Mouse (Mus musculus) layer of hippocampus, postnatal 10 days (tissue): ENCODE measurements around the gene Ddr1. TPM values are rescaled to one million over a fixed set of nuclear protein-coding genes. Genes with fewer than 3 reads are reported as not detected.

ENCODE experiments used
- DNase-seq, 2 experiments: peaks; one replicate each; pipeline ENCODE4 v3.0.0; 2021; ENCODE audit warnings: low spot score in 2 of 2
- total RNA-seq, 2 experiments: library from RNA; stranded (reverse); gene quantifications; 2 replicates each; pipeline ENCODE4 v1.2.3; 2021

Ddr1 gene
- total RNA-seq, 2 experiments from 2014 or later, result 49.8 to 50.5 TPM

GRCm38 (mm10) chr17:35696691-35697090 is 7.7 kb downstream of the Ddr1 start:
- DNase-seq, result no peak

DNA sequence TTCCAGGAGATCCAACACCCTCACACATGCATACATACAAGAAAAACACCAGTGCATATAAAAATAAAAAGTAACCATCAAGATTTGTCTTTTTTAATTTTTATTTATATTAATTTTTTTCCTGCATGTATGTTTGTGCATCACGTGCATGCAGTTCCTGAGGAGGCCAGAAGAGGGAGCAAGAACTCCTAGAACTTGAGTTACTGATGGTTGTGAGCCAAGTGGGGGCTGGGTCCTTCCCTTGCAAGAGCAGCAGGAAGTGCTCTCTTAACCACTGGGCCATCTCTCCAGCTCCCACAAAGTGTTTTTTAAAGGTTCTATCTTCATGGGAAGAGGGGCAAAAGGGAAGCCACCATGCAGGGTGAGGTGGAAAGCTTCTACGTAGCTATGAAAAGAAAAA is 9.1 kb downstream of the Ddr1 start:
- peak; percentile 62 to 69 for DNase-seq

DNA sequence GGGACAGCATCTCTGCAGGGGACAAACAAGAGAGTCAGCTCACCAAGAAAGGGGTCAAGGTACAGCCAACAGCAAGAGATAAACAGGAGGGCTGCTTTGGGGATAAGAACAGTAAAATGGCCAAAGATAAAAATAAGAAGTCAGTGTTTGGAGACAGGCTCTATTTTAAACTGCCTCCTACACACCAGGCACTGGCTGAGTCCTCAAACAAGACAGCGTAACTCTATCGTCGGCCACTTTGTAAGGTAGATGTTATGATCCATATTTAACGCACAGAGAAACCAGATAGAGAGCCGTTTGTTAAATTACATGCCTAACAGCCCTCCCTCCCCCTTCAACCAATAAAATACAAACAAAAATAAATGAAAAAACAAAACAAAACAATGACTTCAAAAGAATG is 10.5 kb downstream of the Ddr1 start:
- no peak for DNase-seq

- DNase-seq, result no peak
These were observed 12.1 kb downstream of the Ddr1 start for GRCm38 (mm10) chr17:35692368-35692767.

DNA sequence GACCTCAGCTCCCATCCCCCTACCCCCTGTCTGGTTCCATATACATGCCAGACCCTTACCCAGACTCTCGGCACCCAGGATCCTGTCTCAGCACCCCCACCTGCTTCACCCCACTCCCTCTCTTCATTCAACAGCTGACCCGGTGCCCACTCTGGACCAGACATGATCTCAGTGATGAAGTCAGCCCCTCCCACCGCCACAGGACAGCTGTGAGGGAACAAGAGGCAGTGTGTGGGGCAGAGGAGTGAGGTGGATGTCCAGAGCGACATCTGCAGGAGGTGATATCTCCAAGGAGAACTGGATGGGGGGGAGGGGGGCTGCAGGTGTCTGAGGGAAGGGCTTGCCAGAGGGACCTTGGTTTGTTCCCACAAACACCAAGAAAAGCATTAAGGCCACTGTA is 12.6 kb downstream of the Ddr1 start:
- DNase-seq, result no peak

GRCm38 (mm10) chr17:35689936-35690645 is 14.3 kb downstream of the Ddr1 start:
- DNase-seq, result no peak

- DNase-seq, result no peak
These were observed 15.9 kb downstream of the Ddr1 start for GRCm38 (mm10) chr17:35688347-35689175.

GRCm38 (mm10) chr17:35685061-35685460 is 19.4 kb downstream of the Ddr1 start:
- DNase-seq, result no peak

DNA sequence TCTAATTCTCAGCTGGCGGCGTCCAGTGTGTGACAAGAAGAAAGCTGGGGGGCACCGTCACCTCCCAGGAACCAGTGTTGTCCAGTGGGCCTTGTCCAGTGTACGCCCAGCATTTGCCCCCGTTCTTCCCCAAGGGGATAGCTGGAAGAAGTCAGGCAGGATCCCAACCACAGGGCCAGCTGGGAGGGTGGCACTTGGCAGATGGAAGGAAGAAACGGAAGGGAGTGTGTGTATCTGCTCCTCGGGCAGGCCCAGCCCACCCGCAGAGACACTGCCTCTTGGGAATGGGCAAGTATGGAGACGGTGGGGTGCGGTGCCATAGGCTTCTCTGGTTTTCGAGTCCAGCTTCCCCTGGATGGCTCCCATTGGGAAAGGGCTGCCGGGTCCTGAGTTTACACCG is 22.4 kb downstream of the Ddr1 start:
- DNase-seq, result no peak

- no peak for DNase-seq
These were observed 23.8 kb downstream of the Ddr1 start for GRCm38 (mm10) chr17:35680591-35680990.

DNA sequence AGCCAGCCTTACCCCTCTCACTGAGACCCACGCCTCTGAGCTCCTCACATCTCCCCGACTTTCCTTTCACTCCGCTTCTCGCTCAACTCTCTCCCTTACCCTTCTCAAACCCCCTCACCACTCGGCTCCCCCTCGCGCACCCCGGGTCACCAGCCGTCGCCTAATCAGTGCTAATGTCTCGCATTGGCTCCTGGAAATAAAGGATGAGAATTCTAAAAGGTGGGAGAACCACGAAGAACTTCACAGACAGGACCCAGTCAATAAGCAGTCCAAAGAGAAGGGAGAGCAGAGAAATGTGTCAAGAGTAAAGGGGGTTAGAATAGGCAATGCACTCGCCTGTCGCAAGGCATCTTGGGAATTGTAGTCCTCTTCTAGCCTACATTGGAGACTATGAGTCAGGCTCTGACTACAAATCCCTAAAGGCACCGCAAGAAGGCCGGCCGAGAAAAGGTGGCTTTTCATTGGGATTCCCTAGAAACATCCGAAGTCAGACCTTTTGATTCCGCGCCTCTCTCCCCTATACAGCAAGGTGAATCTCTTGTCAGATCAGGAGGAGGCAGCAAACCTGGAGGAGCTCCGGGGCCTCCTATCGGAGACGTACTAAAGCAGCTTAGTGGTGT is 30.9 kb downstream of the Ddr1 start, which contains the start of gene Gtf2h4:
Gtf2h4 (minus strand) TSS at position 324 of the 620 bp plus-strand sequence.
- peak; percentile 83 to 88 for DNase-seq

GRCm38 (mm10) chr17:35672527-35672926 is 31.9 kb downstream of the Ddr1 start:
- DNase-seq, result no peak

DNA sequence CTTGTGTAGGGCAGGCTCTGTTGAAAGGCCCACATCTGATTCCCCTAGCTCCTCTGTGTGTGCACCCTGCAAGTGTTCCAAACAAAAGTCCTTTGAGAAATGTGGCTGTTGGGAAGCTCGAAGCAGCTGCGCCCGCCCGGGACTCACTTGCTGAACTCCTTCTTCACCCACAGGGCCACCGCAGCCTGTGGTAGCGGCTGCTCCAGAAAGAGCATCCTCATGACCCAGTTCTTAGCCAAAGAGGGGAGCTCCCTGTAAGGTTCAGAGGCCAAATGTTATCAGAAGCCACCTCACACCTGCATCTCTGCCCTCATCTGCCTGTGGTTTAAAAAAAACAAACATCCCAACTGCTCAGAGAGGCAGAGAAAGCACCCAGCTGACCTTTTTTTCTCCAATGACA is 32.6 kb downstream of the Ddr1 start:
- DNase-seq, result no peak

GRCm38 (mm10) chr17:35669731-35670130 is 34.7 kb downstream of the Ddr1 start:
- DNase-seq, result no peak

GRCm38 (mm10) chr17:35667334-35668065 is 36.9 kb downstream of the Ddr1 start, which contains the start of gene Vars2:
Gene Vars2 (minus strand): TSS chr17:35667592.
- peak; percentile 96 to 98 for DNase-seq

DNA sequence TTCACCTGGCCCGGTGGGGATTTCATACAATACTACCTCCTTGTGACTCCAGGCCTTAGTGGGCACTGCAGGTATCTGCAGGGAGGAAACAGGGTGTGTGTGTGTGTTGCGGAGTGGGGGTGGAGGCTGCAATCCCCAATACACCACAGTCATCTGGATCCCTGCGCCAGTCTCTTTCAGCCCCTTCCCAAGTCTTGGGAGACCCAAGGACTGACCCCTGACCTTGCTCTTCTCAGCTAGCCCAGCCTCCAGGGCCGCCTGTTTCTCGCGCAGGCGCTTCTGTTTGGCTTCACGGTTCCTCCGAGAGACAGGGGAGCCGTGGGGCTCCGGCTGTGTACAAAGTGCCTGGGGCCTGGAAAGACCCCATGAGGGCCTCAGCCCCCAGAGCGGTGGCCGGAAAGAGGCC is 37.6 kb downstream of the Ddr1 start:
- no peak for DNase-seq

DNA sequence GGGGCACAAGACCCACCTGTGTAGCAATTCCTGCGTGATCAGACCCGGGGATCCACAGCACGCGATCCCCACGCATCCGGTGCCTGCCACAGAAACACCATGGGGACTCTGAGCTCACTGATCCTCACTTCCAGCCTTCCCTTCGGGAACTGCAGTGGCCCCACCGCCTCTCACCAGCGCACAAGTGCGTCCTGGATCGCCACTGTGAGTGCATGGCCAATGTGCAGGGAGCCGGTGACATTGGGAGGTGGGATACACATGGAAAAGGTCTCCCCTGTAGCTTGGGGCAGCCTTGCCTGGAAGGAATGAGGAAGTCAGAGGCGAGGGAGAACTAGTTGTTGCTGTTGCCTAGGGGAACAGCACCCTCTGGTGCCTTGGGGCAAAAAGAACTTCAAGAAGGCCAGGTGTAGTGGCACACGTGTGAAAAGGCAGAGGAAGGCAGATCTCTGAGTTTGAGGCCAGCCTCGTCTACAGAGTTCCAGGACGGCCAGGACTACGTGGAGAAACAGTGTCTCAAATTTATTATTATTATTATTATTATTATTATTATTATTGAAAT is 38.4 kb downstream of the Ddr1 start:
- DNase-seq, result peak in 1 of 2 experiments; percentile 43

DNA sequence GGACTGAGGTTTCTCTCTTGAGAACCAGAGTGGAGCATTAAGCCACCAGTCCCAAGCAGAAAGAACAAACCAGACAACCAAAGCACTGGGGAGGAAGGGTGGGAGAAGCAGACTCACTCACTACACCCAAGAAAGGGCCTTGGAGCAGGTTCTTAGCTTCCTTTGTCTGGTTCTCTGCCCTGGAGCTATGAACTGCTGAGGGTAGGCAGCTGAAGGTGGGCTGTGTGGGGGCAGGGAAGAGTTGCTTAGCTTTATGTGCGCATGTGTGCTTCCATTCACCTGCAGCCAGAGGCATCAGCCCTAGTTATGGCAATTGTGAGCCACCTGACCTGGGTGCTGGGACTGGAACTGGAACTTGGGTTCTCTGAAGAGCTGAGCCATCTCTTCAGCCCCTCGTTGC is 51.3 kb downstream of the Ddr1 start:
- DNase-seq, result no peak

DNA sequence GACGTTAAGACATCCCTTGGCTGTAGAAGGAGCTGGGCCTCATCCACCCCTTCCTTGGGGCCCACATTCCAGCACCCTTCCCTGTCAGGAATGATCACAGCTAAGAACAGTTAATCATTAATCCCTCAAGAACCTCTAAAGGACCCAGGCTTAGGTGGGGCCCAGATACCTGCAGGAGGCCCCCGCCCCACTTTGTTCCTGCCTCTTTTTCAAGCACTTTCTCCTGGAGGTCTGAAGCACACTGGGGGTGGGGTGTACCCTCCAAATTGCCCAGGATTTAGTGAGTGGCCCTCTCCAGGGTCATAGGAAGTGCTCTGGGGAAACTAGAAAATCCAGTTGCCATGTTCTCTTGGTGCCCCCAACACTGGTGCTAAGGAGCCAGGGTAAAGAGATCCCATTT is 55.0 kb downstream of the Ddr1 start:
- DNase-seq, result no peak

DNA sequence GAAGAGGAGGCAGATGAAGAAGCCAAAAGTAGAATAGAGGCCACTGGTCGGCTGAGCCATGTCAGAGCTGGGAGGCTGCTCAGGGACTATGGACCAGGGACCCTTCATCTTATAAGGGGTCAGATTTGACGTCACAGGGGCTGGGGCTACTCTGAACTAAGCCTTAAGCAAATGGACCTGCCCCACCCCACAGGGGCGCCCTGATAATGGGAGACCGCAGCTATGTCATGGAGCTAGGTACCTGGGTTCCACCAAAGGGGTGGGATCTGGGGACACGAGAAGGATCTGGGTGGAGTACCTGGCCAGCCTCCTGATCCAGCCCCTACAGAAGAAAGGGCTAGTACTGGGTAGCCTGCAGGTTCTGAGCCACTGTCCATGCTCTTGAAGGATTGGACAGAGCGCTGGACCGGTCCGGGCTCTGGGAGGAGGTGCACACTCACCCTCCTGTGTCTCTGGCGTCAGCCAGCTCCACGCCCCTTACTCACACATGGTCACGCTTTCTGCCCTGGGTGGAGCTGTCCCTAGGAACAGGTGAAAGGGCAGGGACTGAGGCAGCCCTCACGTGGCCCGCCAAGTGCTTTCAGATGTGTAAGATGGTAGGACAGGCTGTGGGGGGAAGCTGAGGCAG is 60.7 kb downstream of the Ddr1 start, which contains the start of gene Mucl3:
Mucl3 (minus strand) TSS at position 87 of the 628 bp plus-strand sequence.
- DNase-seq, result no peak
